Mouse (Mus musculus) T-helper 2 cell (primary cell): ENCODE results near the gene Sap25.

Experiments
- in situ Hi-C: fragments of 300-600 bp; cut with MboI, MseI; formaldehyde crosslinking; loops from one replicate; pipeline ENCODE4 v1.15.1; 2025; ENCODE audit warnings: high pct_unique_total_duplicates

Gene Sap25

GRCm38 (mm10) chr5:137654746-137655145, 13.6 kb downstream of the Sap25 start:
- in situ Hi-C loops = loop anchor here (5.0 kb wide), 1 partner anchor 108 kb away; no protein-coding TSS in a partner anchor

GRCm38 (mm10) chr5:137656977-137657376, 15.8 kb downstream of the Sap25 start:
- in situ Hi-C loops = no loop called here

- in situ Hi-C loops = no loop called here
Measured at GRCm38 (mm10) chr5:137660064-137660688, 19.0 kb downstream of the Sap25 start.

- in situ Hi-C loops = no loop called here
Measured at GRCm38 (mm10) chr5:137663057-137663456, 21.9 kb downstream of the Sap25 start.

- in situ Hi-C loops = no loop called here
Measured at GRCm38 (mm10) chr5:137668971-137669370, 27.8 kb downstream of the Sap25 start.

- in situ Hi-C loops = no loop called here
Measured at GRCm38 (mm10) chr5:137670240-137670639, 29.1 kb downstream of the Sap25 start.

- in situ Hi-C loops = no loop called here
Measured at GRCm38 (mm10) chr5:137671443-137672240, 30.5 kb downstream of the Sap25 start.

- in situ Hi-C loops = no loop called here
Measured at GRCm38 (mm10) chr5:137672361-137672760, 31.2 kb downstream of the Sap25 start.

GRCm38 (mm10) chr5:137673015-137673414, 31.9 kb downstream of the Sap25 start:
- in situ Hi-C loops = no loop called here

GRCm38 (mm10) chr5:137674786-137675185, 33.7 kb downstream of the Sap25 start:
- in situ Hi-C loops = no loop called here

GRCm38 (mm10) chr5:137677859-137678258, 36.7 kb downstream of the Sap25 start:
- in situ Hi-C loops = no loop called here

GRCm38 (mm10) chr5:137678736-137679135, 37.6 kb downstream of the Sap25 start:
- in situ Hi-C loops = no loop called here

- in situ Hi-C loops = no loop called here
Measured at GRCm38 (mm10) chr5:137679726-137680125, 38.6 kb downstream of the Sap25 start.

- in situ Hi-C loops = no loop called here
Measured at GRCm38 (mm10) chr5:137682526-137682925, 41.4 kb downstream of the Sap25 start.

- in situ Hi-C loops = no loop called here
Measured at GRCm38 (mm10) chr5:137683388-137684293, 42.5 kb downstream of the Sap25 start.

GRCm38 (mm10) chr5:137684294-137685123, 43.4 kb downstream of the Sap25 start, which contains the start of gene Agfg2:
TSS of gene Agfg2 (minus strand) at chr5:137684726.
- in situ Hi-C loops = loop anchor here (5.0 kb wide), 1 partner anchor 63 kb away; the partner anchor contains the start of gene Tsc22d4

- in situ Hi-C loops = loop anchor here (5.0 kb wide), 1 partner anchor 62 kb away; the partner anchor contains the start of gene Tsc22d4
Measured at GRCm38 (mm10) chr5:137685653-137686052, 44.5 kb downstream of the Sap25 start.

GRCm38 (mm10) chr5:137686127-137686790, 45.1 kb downstream of the Sap25 start:
- in situ Hi-C loops = loop anchor here (5.0 kb wide), 1 partner anchor 61 kb away; the partner anchor contains the start of gene Tsc22d4

GRCm38 (mm10) chr5:137689974-137690373, 48.8 kb downstream of the Sap25 start:
- in situ Hi-C loops = loop anchor here (5.0 kb wide), 1 partner anchor 57 kb away; the partner anchor contains the start of gene Tsc22d4

- in situ Hi-C loops = no loop called here
Measured at GRCm38 (mm10) chr5:137690531-137690930, 49.4 kb downstream of the Sap25 start.
